Mouse (Mus musculus) MN1 (cell line): Measurements from ENCODE around the gene Spon2.

Experiments used
- DNase-seq: peaks from one replicate; pipeline ENCODE4 v3.0.0-alpha.2; 2016; ENCODE audit warnings: low spot score

Gene Spon2

GRCm38 (mm10) chr5:33218081-33218480, at the start of gene Spon2:
Gene Spon2, minus strand, starts transcription at chr5:33218455.
- no peak for DNase-seq

GRCm38 (mm10) chr5:33254416-33254815, 36.2 kb upstream of the Spon2 start:
- no peak for DNase-seq

- no peak for DNase-seq
Observed at GRCm38 (mm10) chr5:33248186-33248585, 29.9 kb upstream of the Spon2 start.

DNA sequence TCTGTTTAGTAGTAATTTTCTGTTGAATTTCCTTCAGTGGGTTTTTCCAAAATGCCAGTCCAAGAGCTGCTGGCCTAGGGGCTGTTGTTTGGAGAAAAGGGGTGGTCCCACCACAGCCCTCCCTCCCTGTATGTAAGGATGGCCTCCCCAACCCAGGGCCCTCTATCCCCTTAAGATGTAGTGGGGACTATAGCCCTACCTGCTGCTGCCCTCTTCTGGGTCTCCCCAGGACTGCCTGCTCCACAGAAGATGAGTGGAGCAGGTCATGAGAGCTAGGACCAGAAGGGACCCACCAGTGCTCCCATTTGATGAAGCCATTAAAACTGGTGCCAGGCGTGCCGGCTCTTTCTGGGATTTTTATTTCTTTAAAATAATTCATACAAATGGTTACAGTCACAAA, 29.1 kb upstream of the Spon2 start:
- no peak for DNase-seq

DNA sequence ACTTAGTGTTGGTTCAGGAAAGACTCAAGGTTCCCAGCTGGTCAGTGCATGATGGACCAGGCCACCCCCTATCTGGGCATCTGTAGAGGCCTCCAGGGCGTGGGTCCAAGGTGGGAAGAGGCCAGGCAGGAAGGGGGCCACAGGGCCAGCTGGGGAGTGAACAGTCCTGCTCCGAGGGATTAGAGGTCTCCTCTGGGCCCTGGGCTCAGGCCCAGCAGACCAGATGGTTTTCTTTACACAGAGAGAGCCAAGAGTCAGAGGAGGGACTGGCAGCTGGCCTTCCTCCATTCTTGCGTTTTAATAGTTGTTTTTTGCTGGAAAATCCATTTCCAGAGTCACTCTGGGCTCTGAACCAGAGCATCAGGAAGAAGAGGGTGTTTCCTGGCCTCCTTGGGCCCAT, 27.4 kb upstream of the Spon2 start:
- DNase-seq = peak; percentile 57

GRCm38 (mm10) chr5:33244377-33244920, 26.2 kb upstream of the Spon2 start:
- DNase-seq = no peak

DNA sequence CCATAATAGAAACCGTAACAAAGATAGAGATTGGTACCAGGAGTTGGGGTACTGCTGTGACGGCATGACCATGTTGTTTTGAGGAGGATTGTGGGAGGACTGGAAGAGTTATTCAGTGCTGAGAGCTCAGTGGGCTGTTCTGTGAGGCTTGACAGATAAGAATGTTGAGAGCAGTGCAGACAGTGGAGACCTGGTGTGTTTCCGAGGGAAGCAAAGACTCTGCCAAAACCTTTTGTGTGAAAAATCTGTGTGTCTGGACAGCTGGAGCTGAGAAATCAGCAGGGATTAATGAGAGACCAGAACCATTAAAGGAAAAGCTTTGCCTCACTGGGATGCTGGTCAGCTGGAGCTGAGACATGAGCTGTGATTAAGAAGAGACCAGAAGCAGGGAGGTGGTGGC, 21.7 kb upstream of the Spon2 start:
- DNase-seq = peak; percentile 26

DNA sequence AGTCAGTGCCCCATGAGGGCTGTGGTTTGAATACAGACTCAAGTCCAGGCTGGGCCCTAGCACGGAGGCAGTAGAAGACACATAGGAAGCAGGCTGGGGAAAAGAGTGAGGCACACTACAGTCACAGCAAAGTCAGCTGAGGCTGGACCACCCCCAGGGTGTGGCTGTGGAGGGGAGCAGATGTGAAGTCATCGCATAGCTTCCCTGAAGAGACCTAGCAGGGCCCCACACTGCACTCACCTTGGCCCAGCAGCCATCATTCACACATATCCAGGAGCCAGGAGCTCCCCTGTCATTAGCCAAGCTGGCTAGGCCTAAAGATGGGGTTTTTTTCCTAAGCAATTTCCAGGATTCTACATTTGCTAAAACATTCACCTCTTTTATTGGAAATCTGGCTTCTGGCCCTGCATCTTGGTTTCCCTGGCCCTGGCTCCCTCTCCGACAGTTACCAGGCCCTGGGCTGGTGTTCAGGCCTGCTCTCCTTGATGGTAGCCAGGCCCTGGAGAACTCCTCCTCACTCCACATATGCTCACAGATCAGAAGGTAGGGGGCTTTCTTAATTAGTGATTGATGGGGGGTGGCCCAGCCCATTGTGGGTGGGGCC, 21.0 kb upstream of the Spon2 start:
- DNase-seq = peak; percentile 43

- no peak for DNase-seq
Observed at GRCm38 (mm10) chr5:33238256-33238645, 20.0 kb upstream of the Spon2 start.

DNA sequence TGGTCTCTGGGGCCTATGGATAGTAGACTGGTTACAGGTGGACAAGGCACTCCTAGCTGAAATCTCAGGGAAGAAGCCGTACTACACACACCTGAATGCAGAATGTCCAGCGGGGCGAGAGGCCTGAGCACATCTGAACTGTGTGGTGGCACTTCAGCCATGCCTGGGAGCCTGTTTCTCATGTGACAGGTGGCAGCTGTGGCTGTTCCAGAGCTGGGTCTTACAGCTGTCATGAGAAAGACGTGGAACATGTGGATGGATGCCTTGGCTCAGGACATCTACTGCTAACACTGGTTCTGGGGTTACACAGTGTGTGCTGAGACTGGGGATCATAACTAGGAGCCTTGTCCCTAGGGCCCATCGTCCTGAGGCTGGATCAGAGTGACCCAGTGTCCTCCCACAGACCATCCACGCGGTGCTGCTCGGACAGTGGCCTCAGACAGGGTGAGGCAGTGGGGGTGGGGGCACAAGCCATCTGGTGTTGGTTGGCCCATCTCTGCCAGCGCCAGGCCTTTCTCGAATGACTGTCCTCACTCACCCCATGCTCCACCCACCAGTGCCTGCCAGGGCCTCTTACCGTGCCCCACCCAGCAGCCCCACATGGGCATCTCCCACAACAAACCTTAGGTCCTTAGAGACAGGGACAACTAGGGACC, 19.5 kb upstream of the Spon2 start:
- peak; percentile 20 for DNase-seq

DNA sequence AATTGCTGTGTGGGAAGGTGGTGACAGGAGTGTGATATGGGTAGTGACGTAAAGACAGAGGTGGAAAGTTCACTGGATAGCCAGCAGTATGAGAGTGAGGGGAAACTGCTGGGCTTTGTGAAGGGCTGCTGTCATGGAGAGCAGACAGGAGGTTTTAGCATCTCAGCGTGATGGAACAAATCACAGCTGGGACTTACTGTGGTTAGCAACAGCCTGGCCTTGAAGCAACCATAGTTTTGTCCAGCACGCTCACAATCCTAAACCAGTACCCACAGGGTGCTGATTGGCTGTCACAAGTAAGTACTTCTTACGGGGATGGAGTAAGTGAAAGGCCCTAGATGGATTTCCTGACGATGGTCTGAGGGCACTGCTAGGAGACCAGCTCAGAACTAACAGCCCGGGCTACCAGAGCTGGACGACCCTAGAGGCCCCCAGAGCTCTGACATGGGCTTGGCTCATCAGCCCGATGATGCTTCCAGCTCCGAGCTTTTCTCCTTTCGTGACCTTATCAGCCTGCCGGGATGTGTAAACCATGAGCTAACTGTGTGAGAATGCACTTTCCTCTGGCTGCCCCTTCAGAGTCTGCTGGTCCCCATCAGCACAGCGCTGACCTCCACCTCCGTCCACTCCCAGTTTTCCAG, 16.3 kb upstream of the Spon2 start:
- DNase-seq = no peak

DNA sequence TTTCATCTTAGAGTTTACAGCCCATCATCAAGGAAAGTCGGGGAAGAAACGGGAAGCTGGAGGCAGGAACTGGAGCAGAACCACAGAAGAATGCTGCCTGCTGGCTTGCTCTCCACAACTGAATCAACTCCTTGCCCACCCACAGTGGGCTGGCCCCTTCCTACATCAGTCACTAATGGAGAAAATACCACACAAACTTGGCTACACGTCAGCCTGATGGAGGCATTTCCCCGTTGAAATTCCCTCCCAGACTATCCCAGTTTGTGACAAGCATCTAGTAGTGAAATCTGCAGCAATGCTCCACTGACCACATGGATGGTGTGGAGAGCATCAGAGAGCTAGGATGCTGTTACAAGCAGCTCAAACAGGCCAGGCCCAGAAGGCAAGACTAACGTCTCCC, 14.5 kb upstream of the Spon2 start:
- no peak for DNase-seq

DNA sequence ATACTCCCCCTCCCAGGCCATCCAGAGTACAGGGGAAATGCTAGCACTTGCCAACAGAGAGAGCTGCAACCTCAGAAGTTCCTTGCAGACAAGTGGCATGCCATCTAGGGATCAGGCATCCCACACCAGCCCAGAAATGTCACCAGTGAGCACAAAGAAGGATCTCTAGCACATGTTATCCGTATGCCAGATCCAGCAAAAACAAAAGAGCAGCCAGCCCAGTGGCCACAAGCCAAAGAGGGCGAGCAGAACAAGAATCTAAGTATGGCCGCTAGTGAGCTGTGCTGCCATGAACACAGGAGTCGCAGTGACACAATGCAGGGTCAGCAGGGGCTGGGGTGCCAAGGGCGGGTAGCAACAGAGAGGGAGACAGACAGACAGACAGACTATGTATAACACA, 12.0 kb upstream of the Spon2 start:
- no peak for DNase-seq

- DNase-seq = peak; percentile 18
Observed at GRCm38 (mm10) chr5:33228428-33228827, 10.2 kb upstream of the Spon2 start.

DNA sequence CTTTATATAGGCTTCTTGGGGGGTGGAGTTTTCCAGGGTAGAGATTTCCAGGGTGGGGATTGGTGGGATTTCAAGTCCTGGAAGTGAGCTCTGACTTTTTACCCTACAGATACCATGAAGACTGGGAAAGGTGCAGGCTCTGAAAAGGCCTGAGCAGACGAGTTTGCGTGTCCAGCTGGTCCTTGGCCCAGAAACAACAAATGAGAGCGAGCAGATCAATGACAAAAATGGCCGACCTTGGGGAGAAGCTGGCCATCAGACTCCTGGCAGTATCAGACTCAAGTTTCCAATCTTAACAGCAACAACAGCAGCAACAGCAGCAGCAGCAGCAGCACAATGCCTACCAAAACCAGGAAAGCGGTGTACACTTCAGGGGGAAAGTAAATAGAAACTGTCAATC, 7.4 kb upstream of the Spon2 start:
- DNase-seq = no peak

DNA sequence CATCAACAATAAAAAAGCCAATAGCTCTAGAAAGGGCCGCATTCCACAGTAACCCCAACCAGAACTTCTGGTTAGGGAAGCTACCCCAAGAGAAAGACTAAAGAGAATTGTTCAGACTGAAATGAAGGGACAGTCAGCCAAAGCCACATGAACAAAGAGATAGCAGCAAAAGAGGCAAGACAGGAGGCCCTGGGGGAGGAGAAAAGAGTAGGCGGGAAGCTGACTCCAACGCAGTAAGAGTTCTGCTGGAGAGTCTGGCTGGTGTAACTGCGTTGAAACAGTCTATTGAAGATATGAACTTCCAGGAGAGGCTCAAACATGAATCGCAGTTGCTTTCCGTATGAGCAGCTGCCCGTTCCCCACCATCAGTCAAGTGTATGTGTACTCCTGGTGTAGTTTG, 6.2 kb upstream of the Spon2 start:
- no peak for DNase-seq

GRCm38 (mm10) chr5:33222841-33223744, 4.8 kb upstream of the Spon2 start:
- DNase-seq = no peak

- DNase-seq = no peak
Observed at GRCm38 (mm10) chr5:33222389-33222788, 4.1 kb upstream of the Spon2 start.

GRCm38 (mm10) chr5:33220350-33221044, 2.2 kb upstream of the Spon2 start:
- DNase-seq = no peak

- DNase-seq = no peak
Observed at GRCm38 (mm10) chr5:33219831-33220230, 1.6 kb upstream of the Spon2 start.

DNA sequence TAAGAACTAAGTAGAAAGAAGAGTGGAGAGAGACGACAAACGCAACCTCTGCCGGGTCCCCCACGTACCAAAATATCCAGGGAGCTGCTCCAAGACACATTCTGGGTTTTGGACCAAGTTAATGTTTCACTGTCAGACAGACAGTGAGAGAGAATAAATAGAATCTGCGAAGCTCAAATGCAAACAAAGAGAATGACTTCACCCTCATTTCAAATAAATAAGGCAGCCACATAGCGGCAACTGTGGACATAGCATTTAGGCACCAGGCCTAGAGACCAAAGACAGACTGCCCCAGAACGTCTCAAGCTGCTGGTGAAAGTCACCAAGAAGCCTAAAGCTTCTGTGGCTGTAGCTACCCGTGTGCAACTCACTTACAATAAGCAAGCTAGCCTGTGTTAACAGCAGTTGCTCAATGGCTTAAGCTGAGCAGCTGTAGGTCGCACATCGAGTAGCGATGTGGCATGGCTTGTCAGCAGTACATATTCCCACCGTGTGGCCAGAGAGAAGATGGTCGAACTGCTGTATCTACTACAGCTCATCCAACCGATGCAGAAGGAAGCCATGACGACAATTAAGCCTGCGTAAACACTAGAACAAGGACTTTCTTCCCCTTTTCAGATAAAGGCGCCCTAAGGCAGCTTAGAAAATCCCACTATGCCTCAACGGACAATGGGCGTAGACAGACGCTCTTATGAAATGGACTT, 643 bp upstream of the Spon2 start:
- DNase-seq = no peak
